Mouse (Mus musculus): ENCODE data around the gene Cst7. TPM values are rescaled to one million over a fixed set of nuclear protein-coding genes. Genes with fewer than 3 reads are reported as not detected.

The Cst7 gene
- total and polyA plus RNA-seq, 3 experiments = 0.24 to 14.2 TPM; not detected in 1

DNA sequence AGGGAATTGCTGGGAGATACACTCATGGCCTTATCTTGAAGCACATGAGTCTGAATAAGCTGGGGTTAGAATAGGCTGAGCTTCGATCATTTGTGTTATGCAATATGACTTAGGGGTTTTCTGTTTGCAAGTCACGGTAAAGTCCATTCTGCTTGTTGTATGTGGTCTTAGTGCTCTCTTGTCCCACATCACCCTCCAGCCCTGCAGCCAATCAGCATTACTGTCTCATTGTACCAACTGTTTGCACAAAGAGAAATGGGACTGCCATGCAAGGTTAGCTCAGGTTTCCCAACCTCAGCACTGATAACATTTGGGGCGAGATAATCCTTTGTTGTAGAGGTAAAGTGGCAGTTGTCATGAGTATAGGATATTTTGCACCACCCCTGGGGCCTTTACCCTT, 39.9 kb downstream of the Cst7 start:
- ATAC-seq (ENCODE audit: extremely low read depth, insufficient number of reproducible peaks, low FRiP score, poor library complexity, severe bottlenecking) (peak; percentile 30), DNase-seq (ENCODE audit: low spot score) (no peak)
- TF ChIP-seq TAL1 (conservative IDR thresholded peaks at IDR 0.05; ENCODE audit: low read depth, low read length) = no peak

DNA sequence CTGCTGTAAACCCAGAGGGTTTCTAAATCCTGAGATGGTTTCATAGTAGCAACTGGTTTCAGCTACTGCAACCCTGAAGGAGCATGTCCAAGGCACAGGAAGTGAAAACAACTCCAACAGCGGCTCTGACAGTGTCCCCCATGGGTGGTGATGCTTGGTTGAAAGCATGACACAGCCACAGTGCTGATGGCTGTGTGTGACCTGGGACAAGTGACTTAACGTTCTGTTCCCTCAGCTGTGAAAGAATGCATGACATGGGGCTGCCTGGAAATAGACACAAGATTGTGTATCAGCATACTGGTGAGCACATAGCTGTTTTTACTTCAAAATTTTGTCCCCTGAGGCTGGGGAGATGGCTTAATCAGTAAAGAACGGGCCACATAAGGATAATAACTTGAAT, 51.5 kb downstream of the Cst7 start:
- Histone ChIP-seq H3K36me3 (replicated peaks) (peaks cover 100% of the 10 kb centered on the region), H3K4me3 (ENCODE audit: low read depth, low read length) (no peak overlapping the region), H3K4me1 (ENCODE audit: insufficient read depth, low read depth, low read length) (no peaks in the 10 kb centered on the region), H3K9me3 (replicated peaks) (no peaks in the 10 kb centered on the region), H3K27me3 (ENCODE audit: insufficient read depth, low read length) (no peaks in the 10 kb centered on the region)
- TF ChIP-seq GATA1 (IDR thresholded peaks at IDR 0.05; ENCODE audit: borderline replicate concordance, low read length) (no peak), GATA2 (IDR thresholded peaks at IDR 0.05; ENCODE audit: borderline replicate concordance, low read depth, low read length) (no peak), POLR2AphosphoS5 (IDR thresholded peaks at IDR 0.05; ENCODE audit: insufficient replicate concordance, low read depth, low read length) (no peak), TAL1 (conservative IDR thresholded peaks at IDR 0.05; ENCODE audit: low read depth, low read length) (no peak), CTCF (IDR thresholded peaks at IDR 0.05; ENCODE audit: low read depth, low read length) (no peak)
- ATAC-seq (ENCODE audit: extremely low read depth, insufficient number of reproducible peaks, low FRiP score, poor library complexity, severe bottlenecking) (no peak), DNase-seq (ENCODE audit: low spot score) (no peak)

More for the DNA sequence above, 39.9 kb downstream of the Cst7 start:
- Histone ChIP-seq H3K27me3 (ENCODE audit: insufficient read depth, low read length) (no peaks in the 10 kb centered on the region), H3K4me1 (ENCODE audit: insufficient read depth, low read depth, low read length) (peaks cover 42% of the 10 kb centered on the region), H3K9me3 (replicated peaks) (no peaks in the 10 kb centered on the region), H3K36me3 (replicated peaks) (peaks cover 10% of the 10 kb centered on the region), H3K4me3 (ENCODE audit: low read depth, low read length) (no peak overlapping the region)

DNA sequence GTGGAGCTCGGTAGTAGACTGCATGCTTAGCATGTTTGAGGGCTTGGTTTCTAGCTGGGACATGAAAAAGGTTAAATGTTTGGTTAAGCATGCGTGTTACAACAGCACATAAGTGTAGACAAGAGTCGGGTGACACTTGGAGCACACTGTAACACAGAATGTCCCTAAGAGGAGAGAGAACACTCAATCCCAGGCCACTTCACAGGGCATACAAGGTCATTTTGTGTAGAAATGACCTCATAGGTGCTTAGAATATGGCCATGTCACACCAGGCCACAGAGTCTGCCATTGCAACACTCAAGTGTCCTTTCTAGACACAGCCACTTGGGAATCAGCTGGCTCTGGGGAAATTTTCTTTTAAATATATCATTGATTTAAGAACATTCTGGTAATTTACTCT, 53.7 kb downstream of the Cst7 start:
- ATAC-seq (ENCODE audit: extremely low read depth, insufficient number of reproducible peaks, low FRiP score, poor library complexity, severe bottlenecking) = no peak
- H3K36me3 ChIP-seq (replicated peaks) = peaks cover 100% of the 10 kb centered on the region

GRCm38 (mm10) chr2:150624926-150625325, 54.7 kb downstream of the Cst7 start:
- Histone ChIP-seq H3K9me3 (replicated peaks) (no peaks in the 10 kb centered on the region), H3K36me3 (replicated peaks) (peaks cover 100% of the 10 kb centered on the region), H3K27me3 (ENCODE audit: insufficient read depth, low read length) (no peaks in the 10 kb centered on the region), H3K4me3 (ENCODE audit: low read depth, low read length) (no peak overlapping the region), H3K4me1 (ENCODE audit: insufficient read depth, low read depth, low read length) (peaks cover 22% of the 10 kb centered on the region)
- no peak for ATAC-seq (ENCODE audit: extremely low read depth, insufficient number of reproducible peaks, low FRiP score, poor library complexity, severe bottlenecking)
- no peak for DNase-seq (ENCODE audit: low spot score)
- no peak for TF ChIP-seq GATA2 (IDR thresholded peaks at IDR 0.05; ENCODE audit: borderline replicate concordance, low read depth, low read length)
- no peak for TF ChIP-seq TAL1 (conservative IDR thresholded peaks at IDR 0.05; ENCODE audit: low read depth, low read length)
- TF ChIP-seq GATA1 (IDR thresholded peaks at IDR 0.05; ENCODE audit: borderline replicate concordance, low read length) = no peak
- no peak for TF ChIP-seq POLR2AphosphoS5 (IDR thresholded peaks at IDR 0.05; ENCODE audit: insufficient replicate concordance, low read depth, low read length)
- TF ChIP-seq CTCF (IDR thresholded peaks at IDR 0.05; ENCODE audit: low read depth, low read length) = no peak

More for the DNA sequence above, 53.7 kb downstream of the Cst7 start:
- H3K9me3 ChIP-seq (replicated peaks) = no peaks in the 10 kb centered on the region
- H3K4me1 ChIP-seq (ENCODE audit: insufficient read depth, low read depth, low read length) = peaks cover 15% of the 10 kb centered on the region
- H3K27me3 ChIP-seq (ENCODE audit: insufficient read depth, low read length) = no peaks in the 10 kb centered on the region
- H3K4me3 ChIP-seq (ENCODE audit: low read depth, low read length) = no peak overlapping the region
- DNase-seq (ENCODE audit: low spot score) = no peak
- no peak for TF ChIP-seq POLR2AphosphoS5 (IDR thresholded peaks at IDR 0.05; ENCODE audit: insufficient replicate concordance, low read depth, low read length)

DNA sequence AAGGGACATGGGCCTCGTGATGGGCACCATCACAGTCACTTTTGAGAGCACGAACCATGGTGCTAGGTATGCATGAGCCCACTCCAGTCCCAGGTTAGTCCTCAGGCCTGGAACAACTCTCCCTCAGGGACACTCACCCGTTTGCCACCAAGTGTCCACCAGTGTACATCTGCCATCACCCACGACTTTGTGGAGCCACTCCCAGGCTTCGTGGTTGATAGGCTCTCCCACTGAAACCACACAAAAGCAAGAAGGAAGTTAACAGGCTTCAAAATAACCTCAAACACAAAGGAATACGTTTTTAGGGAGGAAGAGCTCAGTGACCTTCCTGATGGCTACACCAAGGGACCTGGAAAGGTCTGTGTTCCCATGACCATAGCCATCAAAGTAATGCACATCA, 56.9 kb downstream of the Cst7 start:
- Histone ChIP-seq H3K27me3 (ENCODE audit: insufficient read depth, low read length) (no peaks in the 10 kb centered on the region), H3K9me3 (replicated peaks) (no peaks in the 10 kb centered on the region), H3K4me3 (ENCODE audit: low read depth, low read length) (no peak overlapping the region; the same call in 1 of the 2 replicates), H3K4me1 (ENCODE audit: insufficient read depth, low read depth, low read length) (peaks cover 23% of the 10 kb centered on the region), H3K36me3 (replicated peaks) (peaks cover 97% of the 10 kb centered on the region)
- ATAC-seq (ENCODE audit: extremely low read depth, insufficient number of reproducible peaks, low FRiP score, poor library complexity, severe bottlenecking) (no peak), DNase-seq (ENCODE audit: low spot score) (no peak)
- TF ChIP-seq CTCF (IDR thresholded peaks at IDR 0.05; ENCODE audit: low read depth, low read length) (no peak), GATA2 (IDR thresholded peaks at IDR 0.05; ENCODE audit: borderline replicate concordance, low read depth, low read length) (no peak), POLR2AphosphoS5 (IDR thresholded peaks at IDR 0.05; ENCODE audit: insufficient replicate concordance, low read depth, low read length) (no peak), TAL1 (conservative IDR thresholded peaks at IDR 0.05; ENCODE audit: low read depth, low read length) (no peak)

Other genes starting within 250 kb of the Cst7 start
- gene Gm10130, start 246.7 kb upstream of the Cst7 start, total RNA-seq (2014; fragmentation: Nextera tagmentation) = 4.8 TPM in 1 of 2 replicates, not detected in the other
- gene Gm10130, start 246.7 kb upstream of the Cst7 start, total RNA-seq (2017) = 8.7 and 11.0 TPM in 2 replicates
- gene Gm10130, start 246.7 kb upstream of the Cst7 start, polyA plus RNA-seq (2012) = not detected in 2 replicates
- gene 3300002I08Rik, start 207.7 kb upstream of the Cst7 start, total RNA-seq (2014; fragmentation: Nextera tagmentation) = not detected in 2 replicates
- 0.41 and 1.0 TPM in 2 replicates for gene 3300002I08Rik, start 207.7 kb upstream of the Cst7 start, total RNA-seq (2017)
- gene 3300002I08Rik, start 207.7 kb upstream of the Cst7 start, polyA plus RNA-seq (2012) = not detected in 2 replicates
- 0.60 and 0.78 TPM in 2 replicates for gene Zfp442, start 118.9 kb upstream of the Cst7 start, total RNA-seq (2014; fragmentation: Nextera tagmentation)
- 0.22 and 0.29 TPM in 2 replicates for gene Zfp442, start 118.9 kb upstream of the Cst7 start, total RNA-seq (2017)
- gene Zfp442, start 118.9 kb upstream of the Cst7 start, polyA plus RNA-seq (2012) = not detected in 2 replicates
- gene Zfp345, start 85.3 kb upstream of the Cst7 start, total RNA-seq (2014; fragmentation: Nextera tagmentation) = 14.1 and 17.5 TPM in 2 replicates
- gene Zfp345, start 85.3 kb upstream of the Cst7 start, total RNA-seq (2017) = 14.2 and 20.8 TPM in 2 replicates
- 0.24 and 0.31 TPM in 2 replicates for gene Zfp345, start 85.3 kb upstream of the Cst7 start, polyA plus RNA-seq (2012)
- 15.1 and 17.0 TPM in 2 replicates for gene Apmap, start 38.2 kb downstream of the Cst7 start, total RNA-seq (2014; fragmentation: Nextera tagmentation)
- gene Apmap, start 38.2 kb downstream of the Cst7 start, total RNA-seq (2017) = 31.5 and 32.3 TPM in 2 replicates
- gene Apmap, start 38.2 kb downstream of the Cst7 start, polyA plus RNA-seq (2012) = 37.7 and 55.2 TPM in 2 replicates
- 121 and 123 TPM in 2 replicates for gene Acss1, start 98.1 kb downstream of the Cst7 start, total RNA-seq (2014; fragmentation: Nextera tagmentation)
- 67.3 and 75.9 TPM in 2 replicates for gene Acss1, start 98.1 kb downstream of the Cst7 start, total RNA-seq (2017)
- gene Acss1, start 98.1 kb downstream of the Cst7 start, polyA plus RNA-seq (2012) = 24.8 and 42.1 TPM in 2 replicates
- not detected in 2 replicates for gene Vsx1, start 118.9 kb downstream of the Cst7 start, total RNA-seq (2014; fragmentation: Nextera tagmentation)
- 0.05 TPM in 1 of 2 replicates, not detected in the other for gene Vsx1, start 118.9 kb downstream of the Cst7 start, total RNA-seq (2017)
- not detected in 2 replicates for gene Vsx1, start 118.9 kb downstream of the Cst7 start, polyA plus RNA-seq (2012)
- 8.4 and 10.3 TPM in 2 replicates for gene Entpd6, start 178.6 kb downstream of the Cst7 start, total RNA-seq (2014; fragmentation: Nextera tagmentation)
- gene Entpd6, start 178.6 kb downstream of the Cst7 start, total RNA-seq (2017) = 5.5 and 6.7 TPM in 2 replicates
- 25.2 and 27.5 TPM in 2 replicates for gene Entpd6, start 178.6 kb downstream of the Cst7 start, polyA plus RNA-seq (2012)
- gene Pygb, start 216.3 kb downstream of the Cst7 start, total RNA-seq (2014; fragmentation: Nextera tagmentation) = 7.3 and 15.8 TPM in 2 replicates
- gene Pygb, start 216.3 kb downstream of the Cst7 start, total RNA-seq (2017) = 18.6 and 21.0 TPM in 2 replicates
- gene Pygb, start 216.3 kb downstream of the Cst7 start, polyA plus RNA-seq (2012) = 7.9 and 10.6 TPM in 2 replicates